Mouse (Mus musculus): ENCODE data around the gene Iqcf5. TPM values are rescaled to one million over a fixed set of nuclear protein-coding genes. Genes with fewer than 3 reads are reported as not detected.
A peak's percentile ranks its signal among the peaks of the same experiment; 100 is the strongest.

Gene Iqcf5
- polyA plus RNA-seq (2015; fragmentation: Nextera tagmentation; extraction: Ambion mirVana), result not detected in 2 replicates

DNA sequence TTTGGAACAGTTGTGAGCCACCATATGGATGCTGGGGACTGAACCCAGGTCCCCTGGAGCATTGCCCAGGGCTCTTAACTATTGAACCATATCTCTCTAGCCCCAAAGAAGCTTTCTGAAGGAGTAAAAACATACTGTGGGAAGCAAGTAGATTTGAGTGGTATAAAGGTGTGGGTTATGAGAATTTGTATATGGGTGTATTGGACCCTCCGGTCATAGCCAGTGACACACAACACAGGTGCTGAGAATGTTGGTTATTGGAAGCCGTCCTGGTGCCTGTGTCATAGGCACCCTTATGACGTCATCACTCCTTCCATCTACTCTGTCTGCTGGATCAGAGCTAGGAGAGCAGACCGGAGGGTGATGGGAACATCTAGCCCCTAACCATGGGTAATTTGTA is at the start of gene Iqcf5:
Gene Iqcf5 (plus strand): TSS at position 301 of the 400 bp plus-strand sequence.
- ATAC-seq (ENCODE audit: insufficient number of reproducible peaks, low FRiP score, low TSS enrichment, low read depth), result no peak
- H3K36me3 ChIP-seq, result no peaks in the 10 kb centered on the region
- no peak within 1 kb of the TSS for H3K27ac ChIP-seq
- no peaks in the 10 kb centered on the region for H3K9me3 ChIP-seq
- H3K4me2 ChIP-seq, result no peak within 1 kb of the TSS
- 82% methylated on average over 4 of the region's 4 CpGs for WGBS
- no peak within 1 kb of the TSS for H3K9ac ChIP-seq
- H3K27me3 ChIP-seq, result no peaks in the 10 kb centered on the region
- H3K4me1 ChIP-seq, result no peaks in the 10 kb centered on the region
- H3K4me3 ChIP-seq, result no peak within 1 kb of the TSS

DNA sequence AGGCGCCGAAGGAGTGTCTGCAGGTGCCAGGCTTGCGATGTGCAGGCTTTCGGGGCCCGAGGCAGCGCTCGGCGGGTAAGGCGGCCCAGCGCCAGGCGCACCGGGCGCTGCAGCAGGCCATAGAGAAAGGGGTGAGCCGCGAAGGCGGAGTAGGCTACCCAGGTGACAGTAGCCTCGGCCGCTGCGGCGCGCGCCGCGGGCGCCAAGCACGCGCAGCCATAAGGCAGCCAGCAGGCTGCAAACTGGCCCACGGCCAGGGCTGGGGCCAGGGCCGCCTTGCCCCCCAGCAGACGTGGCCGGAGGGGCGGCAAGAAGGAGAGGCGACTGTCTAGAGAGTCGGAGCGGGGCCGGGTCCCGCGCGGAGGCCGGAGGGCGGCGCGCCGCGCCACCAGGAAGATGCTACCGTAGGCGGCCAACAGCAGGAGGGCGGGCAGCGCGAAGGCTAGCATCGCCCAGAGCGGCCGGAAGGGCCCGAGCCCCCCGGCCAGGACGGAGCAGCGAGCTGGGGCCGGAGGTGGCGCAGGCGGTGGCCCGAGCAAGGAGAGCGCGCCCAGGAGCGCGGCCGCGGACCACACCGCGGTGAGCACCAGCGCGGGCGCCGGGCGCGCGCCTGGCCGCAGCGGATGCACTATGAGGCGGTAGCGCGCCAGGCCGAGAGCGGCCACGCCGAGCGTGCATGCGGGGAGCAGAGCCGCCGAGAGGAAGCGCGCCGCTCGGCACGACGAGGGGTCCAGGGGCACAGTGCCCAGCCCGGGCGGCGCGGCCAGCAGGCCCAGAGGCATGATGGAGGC is 49.4 kb upstream of the Iqcf5 start:
- H3K27ac ChIP-seq, result peak overlapping the region; percentile 50
- H3K4me1 ChIP-seq, result peaks cover 26% of the 10 kb centered on the region
- H3K4me3 ChIP-seq, result peak overlapping the region; percentile 59
- 1% methylated on average over 98 of the region's 99 CpGs for WGBS
- 0 out of 2 replicates have a peak, but pooled peaks cover 5% of the 10 kb centered on the region for H3K27me3 ChIP-seq
- H3K4me2 ChIP-seq, result peak overlapping the region; percentile 98
- peak; percentile 50; the same call in 1 of the 2 replicates for ATAC-seq (ENCODE audit: insufficient number of reproducible peaks, low FRiP score, low TSS enrichment, low read depth)
- H3K9me3 ChIP-seq, result no peaks in the 10 kb centered on the region
- peak overlapping the region; percentile 65 for H3K9ac ChIP-seq
- peaks cover 33% of the 10 kb centered on the region for H3K36me3 ChIP-seq

DNA sequence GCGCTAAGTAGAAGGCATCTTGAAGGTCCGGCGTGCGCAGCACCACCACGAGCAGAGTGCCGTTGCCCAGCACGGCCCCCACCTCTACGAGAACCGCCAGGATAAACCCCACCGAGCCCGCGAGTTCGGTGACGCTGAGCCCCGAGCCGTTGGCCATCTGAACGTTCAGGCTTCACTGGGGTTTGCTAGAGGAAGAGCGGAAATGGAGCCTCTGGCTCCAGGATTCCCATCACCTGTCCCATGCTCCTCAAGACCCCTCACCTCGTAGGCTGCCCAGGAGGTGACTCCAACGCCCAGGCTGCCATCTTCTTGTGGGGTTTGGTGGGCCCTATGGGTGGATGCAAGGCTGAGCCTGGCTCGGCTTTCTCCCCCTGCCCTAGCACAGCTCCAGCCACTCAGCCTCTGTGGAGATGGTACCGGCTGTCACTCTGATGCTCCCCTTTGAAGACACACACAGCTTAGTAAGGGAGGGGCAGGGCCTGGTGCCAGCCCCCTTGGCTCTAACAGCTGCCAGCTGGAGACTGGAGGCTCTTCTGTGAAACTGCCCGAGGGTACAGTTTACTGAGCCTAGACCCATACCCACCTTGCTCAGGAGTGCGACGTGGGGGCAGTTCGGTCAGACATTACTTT is 48.7 kb upstream of the Iqcf5 start, which contains the start of gene Gpr62:
Gene Gpr62 (minus strand): TSS at position 368 of the 630 bp plus-strand sequence.
- peaks cover 27% of the 10 kb centered on the region for H3K36me3 ChIP-seq
- 0 out of 2 replicates have a peak, but pooled peaks cover 5% of the 10 kb centered on the region for H3K27me3 ChIP-seq
- peaks cover 23% of the 10 kb centered on the region for H3K4me1 ChIP-seq
- 28% methylated on average over 26 of the region's 26 CpGs for WGBS
- peak within 1 kb of the TSS; percentile 59 for H3K4me3 ChIP-seq
- H3K4me2 ChIP-seq, result peak within 1 kb of the TSS; percentile 98
- ATAC-seq (ENCODE audit: insufficient number of reproducible peaks, low FRiP score, low TSS enrichment, low read depth), result no peak
- peak within 1 kb of the TSS; percentile 50 for H3K27ac ChIP-seq
- no peaks in the 10 kb centered on the region for H3K9me3 ChIP-seq
- H3K9ac ChIP-seq, result peak within 1 kb of the TSS; percentile 65

DNA sequence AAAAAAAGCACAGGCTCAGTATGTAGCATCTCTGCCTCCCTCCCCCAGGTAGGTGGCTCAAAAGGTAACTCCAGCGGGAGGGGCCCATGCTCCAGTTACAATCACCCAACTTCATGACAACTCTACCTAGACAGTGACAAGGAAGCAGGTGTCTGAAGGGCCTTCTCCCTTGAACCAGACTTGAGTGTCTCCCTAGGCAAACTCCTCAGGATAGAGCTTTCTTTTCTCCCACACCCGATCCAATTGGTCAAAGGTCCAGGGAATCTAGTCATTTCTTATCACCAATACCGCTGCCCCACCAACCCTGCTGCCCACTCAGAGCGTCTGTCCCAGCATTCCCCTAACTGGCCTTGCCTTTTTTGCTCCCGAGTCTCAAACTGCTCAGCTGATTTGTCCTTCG is 47.7 kb upstream of the Iqcf5 start:
- H3K27me3 ChIP-seq, result 0 out of 2 replicates have a peak, but pooled peaks cover 5% of the 10 kb centered on the region
- no peak for ATAC-seq (ENCODE audit: insufficient number of reproducible peaks, low FRiP score, low TSS enrichment, low read depth)
- peaks cover 29% of the 10 kb centered on the region for H3K4me1 ChIP-seq
- H3K27ac ChIP-seq, result no peak overlapping the region
- H3K4me2 ChIP-seq, result no peak overlapping the region
- WGBS, result 94% methylated on average over 6 of the region's 6 CpGs
- peaks cover 19% of the 10 kb centered on the region for H3K36me3 ChIP-seq
- H3K9me3 ChIP-seq, result no peaks in the 10 kb centered on the region
- H3K4me3 ChIP-seq, result no peak overlapping the region
- H3K9ac ChIP-seq, result no peak overlapping the region

DNA sequence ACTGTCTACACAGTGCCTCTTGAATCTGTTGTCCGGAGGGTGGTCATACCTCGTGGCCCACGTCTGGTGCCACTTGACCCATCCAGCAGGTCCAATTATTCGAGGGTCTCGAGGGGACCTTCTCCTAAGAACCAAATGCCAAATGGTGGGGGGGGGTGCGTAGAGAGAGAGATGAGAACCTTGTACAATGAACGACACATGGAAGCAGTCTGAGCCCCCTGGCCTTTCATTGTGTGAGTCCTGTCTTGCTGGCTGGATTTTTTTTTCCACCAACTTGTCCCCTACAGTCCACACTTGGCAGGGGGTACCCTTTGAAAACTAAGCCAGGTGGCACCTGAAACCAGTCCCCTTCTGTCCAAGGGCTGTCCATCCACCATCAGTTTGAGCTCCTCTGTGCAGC is 46.6 kb upstream of the Iqcf5 start:
- no peak overlapping the region for H3K27ac ChIP-seq
- H3K27me3 ChIP-seq, result 0 out of 2 replicates have a peak, but pooled peaks cover 5% of the 10 kb centered on the region
- H3K4me2 ChIP-seq, result no peak overlapping the region
- no peak for ATAC-seq (ENCODE audit: insufficient number of reproducible peaks, low FRiP score, low TSS enrichment, low read depth)
- H3K9ac ChIP-seq, result no peak overlapping the region
- H3K36me3 ChIP-seq, result peaks cover 10% of the 10 kb centered on the region
- WGBS, result 89% methylated on average over 7 of the region's 7 CpGs
- no peaks in the 10 kb centered on the region for H3K9me3 ChIP-seq
- peaks cover 36% of the 10 kb centered on the region for H3K4me1 ChIP-seq
- no peak overlapping the region for H3K4me3 ChIP-seq

DNA sequence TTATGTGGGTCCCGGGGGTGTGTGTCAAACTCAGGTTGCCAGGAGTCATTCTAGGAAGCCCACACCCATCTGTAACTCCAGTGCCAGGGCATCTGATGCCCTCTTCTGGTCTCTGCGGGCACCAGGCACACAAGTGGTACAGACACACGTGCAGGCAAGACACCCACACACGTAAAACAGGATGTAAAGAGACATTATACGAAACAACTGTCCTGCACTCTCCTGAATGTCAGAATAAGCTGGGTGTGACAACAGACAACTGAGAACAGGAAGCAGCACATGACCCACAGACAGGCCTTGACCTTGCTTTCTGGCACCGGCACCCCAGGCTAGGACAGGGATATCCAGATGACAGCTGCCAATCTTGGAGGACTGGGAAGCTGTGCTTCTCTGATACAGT is 45.1 kb upstream of the Iqcf5 start:
- Histone ChIP-seq H3K27ac (no peak overlapping the region), H3K4me3 (no peak overlapping the region), H3K4me1 (peaks cover 36% of the 10 kb centered on the region), H3K9ac (no peak overlapping the region), H3K4me2 (no peak overlapping the region), H3K27me3 (peaks cover 3% of the 10 kb centered on the region; the same call in 1 of the 2 replicates), H3K36me3 (no peaks in the 10 kb centered on the region), H3K9me3 (no peaks in the 10 kb centered on the region)
- 68% methylated on average over 6 of the region's 6 CpGs for WGBS
- no peak for ATAC-seq (ENCODE audit: insufficient number of reproducible peaks, low FRiP score, low TSS enrichment, low read depth)

DNA sequence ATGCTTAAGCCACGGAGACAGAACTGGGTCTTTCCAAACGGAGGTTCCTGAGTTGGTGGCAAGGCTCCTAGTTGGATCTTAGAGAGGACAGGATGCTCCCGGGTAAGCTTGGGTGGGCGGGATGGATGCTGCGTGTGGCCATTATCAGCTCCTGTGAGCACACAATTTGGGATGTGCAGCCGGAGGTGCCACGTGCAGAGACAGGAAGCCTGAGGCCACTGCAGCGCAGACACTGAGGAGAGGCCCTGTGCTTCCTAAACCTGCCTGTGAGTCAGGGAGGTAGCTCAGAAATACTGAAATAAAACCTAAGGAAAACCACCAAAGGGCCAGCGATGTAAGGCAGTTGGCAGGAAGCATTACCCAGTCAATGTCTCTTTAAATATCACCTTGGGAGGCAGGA is 44.6 kb upstream of the Iqcf5 start:
- peaks cover 36% of the 10 kb centered on the region for H3K4me1 ChIP-seq
- no peaks in the 10 kb centered on the region for H3K36me3 ChIP-seq
- no peaks in the 10 kb centered on the region for H3K9me3 ChIP-seq
- no peak overlapping the region for H3K9ac ChIP-seq
- H3K4me2 ChIP-seq, result no peak overlapping the region
- ATAC-seq (ENCODE audit: insufficient number of reproducible peaks, low FRiP score, low TSS enrichment, low read depth), result no peak
- WGBS, result 60% methylated on average over 9 of the region's 9 CpGs
- no peak overlapping the region for H3K27ac ChIP-seq
- H3K27me3 ChIP-seq, result peaks cover 3% of the 10 kb centered on the region; the same call in 1 of the 2 replicates
- no peak overlapping the region for H3K4me3 ChIP-seq

DNA sequence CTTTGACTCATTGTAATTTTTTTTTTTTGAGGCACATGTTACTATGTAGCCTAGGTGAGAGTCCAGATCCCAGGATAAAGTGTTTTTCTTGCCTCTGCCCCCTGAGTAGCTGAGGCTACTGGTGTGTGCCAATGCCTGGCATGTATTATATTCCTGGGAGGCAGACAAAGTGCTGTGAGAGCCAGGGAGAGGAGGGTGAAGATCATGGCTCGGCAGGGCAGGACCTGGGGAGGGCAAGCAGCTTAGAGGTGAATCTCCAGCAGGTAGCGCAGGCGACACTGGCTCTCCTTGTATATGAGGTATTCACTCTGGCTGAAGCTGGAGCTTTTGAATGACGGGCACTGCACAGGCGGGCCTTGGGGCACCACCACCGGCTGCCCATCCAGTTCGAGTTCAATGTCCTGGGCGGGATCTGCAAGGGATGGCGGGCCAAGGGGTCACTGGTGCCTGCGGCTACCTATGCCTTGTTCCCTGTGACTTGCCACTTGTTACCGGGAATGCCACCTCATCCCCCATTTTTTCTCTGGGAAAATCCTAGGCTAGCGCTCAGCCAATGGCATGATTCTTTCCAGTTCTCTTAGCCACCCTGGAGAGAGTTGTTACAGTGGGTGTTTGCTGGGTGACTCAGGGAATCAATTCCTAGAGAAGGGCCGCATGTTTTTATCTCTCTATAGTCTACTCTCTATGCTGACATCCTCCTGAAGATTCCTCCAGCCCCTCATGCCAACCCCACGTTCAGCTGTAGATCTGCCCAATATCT is 43.2 kb upstream of the Iqcf5 start:
- peak overlapping the region; percentile 15; the same call in 1 of the 2 replicates for H3K4me2 ChIP-seq
- 67% methylated on average over 14 of the region's 14 CpGs for WGBS
- no peaks in the 10 kb centered on the region for H3K9me3 ChIP-seq
- H3K9ac ChIP-seq, result no peak overlapping the region
- peaks cover 3% of the 10 kb centered on the region; the same call in 1 of the 2 replicates for H3K27me3 ChIP-seq
- no peak for ATAC-seq (ENCODE audit: insufficient number of reproducible peaks, low FRiP score, low TSS enrichment, low read depth)
- H3K27ac ChIP-seq, result no peak overlapping the region
- H3K4me3 ChIP-seq, result no peak overlapping the region
- no peaks in the 10 kb centered on the region for H3K36me3 ChIP-seq
- H3K4me1 ChIP-seq, result peaks cover 38% of the 10 kb centered on the region

DNA sequence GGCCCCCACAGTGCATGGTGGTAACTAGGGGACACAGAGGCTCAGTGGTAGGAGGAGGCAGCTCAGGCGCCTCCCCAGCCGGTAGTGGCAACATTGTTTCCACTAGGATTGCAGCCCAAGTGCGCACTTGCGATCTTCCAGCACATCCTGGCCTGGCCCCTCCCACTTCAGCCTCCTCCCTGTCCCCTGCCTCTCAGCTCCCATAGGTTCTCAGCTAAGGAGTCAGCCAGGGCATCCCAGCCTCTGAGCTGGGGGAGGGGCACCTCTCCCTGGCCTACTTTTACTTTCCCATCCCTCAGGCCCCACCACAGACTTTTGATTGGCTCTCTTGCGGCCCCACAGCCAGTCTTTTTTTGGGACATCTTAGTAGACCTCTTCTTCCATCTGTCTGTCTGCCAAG is 42.5 kb upstream of the Iqcf5 start:
- Histone ChIP-seq H3K9ac (no peak overlapping the region), H3K4me3 (no peak overlapping the region)

DNA sequence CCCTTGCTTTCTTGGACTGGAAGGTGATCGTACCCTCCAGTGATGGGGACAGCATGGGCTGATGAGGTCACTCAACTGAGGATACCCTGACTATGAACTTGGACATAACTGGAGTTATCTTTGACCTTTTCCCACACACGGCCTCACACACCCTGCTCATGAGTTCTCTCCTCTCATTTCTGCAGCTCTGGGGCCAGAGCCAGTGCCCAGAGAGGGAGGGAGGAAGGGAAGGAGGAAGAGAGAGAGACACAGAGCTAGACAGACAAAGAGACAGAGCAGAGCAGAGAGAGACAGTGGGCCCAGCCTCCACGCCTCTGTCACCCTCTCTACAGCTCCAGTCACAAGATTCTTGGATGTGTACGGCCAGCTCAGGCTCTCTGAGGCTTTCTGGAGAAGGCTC is 42.1 kb upstream of the Iqcf5 start:
- Histone ChIP-seq H3K9me3 (no peaks in the 10 kb centered on the region), H3K4me3 (no peak overlapping the region), H3K27me3 (peaks cover 3% of the 10 kb centered on the region; the same call in 1 of the 2 replicates), H3K27ac (no peak overlapping the region), H3K36me3 (no peaks in the 10 kb centered on the region), H3K9ac (no peak overlapping the region), H3K4me2 (no peak overlapping the region), H3K4me1 (peaks cover 45% of the 10 kb centered on the region)
- WGBS, result 69% methylated on average over 4 of the region's 4 CpGs
- ATAC-seq (ENCODE audit: insufficient number of reproducible peaks, low FRiP score, low TSS enrichment, low read depth), result no peak

More for the DNA sequence above, 42.5 kb upstream of the Iqcf5 start:
- H3K27me3 ChIP-seq, result peaks cover 3% of the 10 kb centered on the region; the same call in 1 of the 2 replicates
- H3K9me3 ChIP-seq, result no peaks in the 10 kb centered on the region
- peaks cover 43% of the 10 kb centered on the region for H3K4me1 ChIP-seq
- no peak for ATAC-seq (ENCODE audit: insufficient number of reproducible peaks, low FRiP score, low TSS enrichment, low read depth)
- H3K36me3 ChIP-seq, result no peaks in the 10 kb centered on the region
- 10% methylated on average over 5 of the region's 5 CpGs for WGBS
- H3K27ac ChIP-seq, result no peak overlapping the region
- H3K4me2 ChIP-seq, result peak overlapping the region; percentile 15

DNA sequence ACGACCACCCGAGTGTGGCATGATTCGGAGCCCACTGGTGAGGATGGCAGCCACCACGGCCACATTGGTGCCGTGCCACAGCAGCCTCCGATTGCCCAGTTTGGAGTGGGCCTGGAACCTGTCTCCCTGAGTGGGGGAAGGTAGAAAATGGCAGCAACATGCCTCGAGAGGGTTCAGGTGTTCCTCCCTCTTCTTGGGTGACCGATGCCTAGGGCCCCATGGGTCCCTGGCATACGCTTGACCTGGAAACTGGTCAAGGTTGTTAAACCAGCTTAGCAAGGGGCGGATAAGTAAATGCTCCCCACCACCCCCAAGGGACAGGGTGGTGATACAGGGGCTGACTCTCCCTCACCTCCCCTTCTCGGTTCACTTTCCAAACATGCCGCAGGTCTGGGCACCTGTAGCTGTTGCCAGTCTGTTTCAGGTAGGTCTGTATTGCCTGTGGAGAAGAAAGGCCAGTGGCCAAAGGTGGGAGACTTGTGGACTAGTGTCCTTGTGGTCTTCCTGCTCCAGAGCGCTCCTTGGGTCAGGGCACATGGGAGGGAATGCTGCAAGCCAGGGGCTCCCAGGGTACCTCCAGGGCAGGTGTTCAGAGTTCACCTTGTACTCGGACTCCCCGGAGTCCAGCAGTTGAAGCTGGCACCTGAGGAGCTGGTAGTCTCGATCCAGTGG is 41.2 kb upstream of the Iqcf5 start:
- WGBS, result 87% methylated on average over 16 of the region's 16 CpGs
- Histone ChIP-seq H3K9ac (no peak overlapping the region), H3K9me3 (no peaks in the 10 kb centered on the region), H3K27ac (no peak overlapping the region), H3K4me1 (peaks cover 53% of the 10 kb centered on the region), H3K4me2 (no peak overlapping the region), H3K27me3 (peaks cover 3% of the 10 kb centered on the region; the same call in 1 of the 2 replicates), H3K36me3 (no peaks in the 10 kb centered on the region), H3K4me3 (no peak overlapping the region)
- no peak for ATAC-seq (ENCODE audit: insufficient number of reproducible peaks, low FRiP score, low TSS enrichment, low read depth)

Measured in limb, embryonic 15.5 days (tissue).